Mouse (Mus musculus): ENCODE data around the gene Dcbld2. TPM values are rescaled to one million over a fixed set of nuclear protein-coding genes. Genes with fewer than 3 reads are reported as not detected.

Gene Dcbld2
- polyA plus RNA-seq, 2 experiments, result 0.84 to 2.6 TPM

DNA sequence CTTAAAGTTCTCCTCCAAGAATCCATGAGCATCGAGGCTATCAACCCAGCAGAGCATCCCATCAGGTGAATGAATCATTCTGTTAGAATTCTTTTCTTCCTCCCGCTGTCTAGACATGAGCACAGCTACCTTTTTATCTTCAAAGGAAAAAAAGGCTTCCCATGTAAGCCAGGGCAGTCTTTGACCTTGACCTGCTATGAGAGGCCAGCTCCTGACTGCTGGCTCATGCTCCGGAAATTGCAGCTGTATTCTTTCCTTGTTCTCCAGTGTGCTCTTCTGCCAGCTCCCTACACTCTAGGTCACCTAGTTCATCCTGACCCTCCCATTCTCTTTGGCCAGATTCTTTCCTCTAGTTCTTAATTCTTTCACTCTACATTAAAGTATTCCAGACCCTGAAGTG is 15.2 kb upstream of the Dcbld2 start:
- Histone ChIP-seq H3K27me3 (ENCODE audit: control insufficient read depth, insufficient read depth, low read length) (no peaks in the 10 kb centered on the region), H3K4me2 (ENCODE audit: low read depth) (no peak overlapping the region), H3K9me3 (ENCODE audit: control insufficient read depth, low read length) (no peaks in the 10 kb centered on the region), H3K4me1 (replicated peaks; ENCODE audit: control insufficient read depth in 2 of 2, insufficient read depth in 2 of 2, low read length in 1 of 2) (no peaks in the 10 kb centered on the region), H3K27ac (no peak overlapping the region), H3K9ac (replicated peaks) (no peak overlapping the region), H3K4me3 (ENCODE audit: insufficient read depth in 1 of 2, low read depth in 2 of 2, low read length in 2 of 2) (no peak overlapping the region), H3K36me3 (replicated peaks; ENCODE audit: control insufficient read depth, insufficient read depth, low read depth) (no peaks in the 10 kb centered on the region)
- 66% methylated on average over 3 of the region's 3 CpGs for WGBS (ENCODE audit: insufficient replicate concordance)
- no peak for TF ChIP-seq CTCF (IDR thresholded peaks at IDR 0.05; ENCODE audit: low read depth)
- TF ChIP-seq EP300 (IDR thresholded peaks at IDR 0.05; ENCODE audit: low read depth), result no peak
- no peak for DNase-seq (ENCODE audit: low read depth in 3 of 3, low spot score in 3 of 3)
- no peak for ATAC-seq (ENCODE audit: insufficient read depth)

DNA sequence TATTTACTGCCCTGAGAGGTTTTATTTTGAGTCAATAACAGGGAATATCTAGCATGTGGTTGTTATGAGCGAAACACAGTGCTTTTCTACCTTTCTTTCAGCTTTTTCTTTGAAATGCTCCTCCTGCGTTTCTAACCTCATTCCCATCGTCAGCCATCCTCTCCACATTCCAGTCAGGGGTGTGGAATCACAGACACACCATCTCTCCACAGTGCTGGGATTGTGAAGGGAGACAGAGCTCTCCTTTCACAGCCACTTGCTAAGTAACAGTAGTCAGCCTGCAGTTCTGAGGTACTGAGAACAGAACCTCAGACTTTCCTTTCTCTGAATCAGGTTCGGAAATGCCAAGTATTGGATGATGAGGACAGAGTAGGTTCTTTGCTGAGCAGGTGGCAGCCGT is 14.1 kb upstream of the Dcbld2 start:
- H3K4me3 ChIP-seq (ENCODE audit: insufficient read depth in 1 of 2, low read depth in 2 of 2, low read length in 2 of 2), result no peak overlapping the region
- H3K4me1 ChIP-seq (replicated peaks; ENCODE audit: control insufficient read depth in 2 of 2, insufficient read depth in 2 of 2, low read length in 1 of 2), result no peaks in the 10 kb centered on the region
- no peaks in the 10 kb centered on the region for H3K9me3 ChIP-seq (ENCODE audit: control insufficient read depth, low read length)
- no peak overlapping the region for H3K9ac ChIP-seq (replicated peaks)
- H3K4me2 ChIP-seq (ENCODE audit: low read depth), result no peak overlapping the region
- no peak for TF ChIP-seq EP300 (IDR thresholded peaks at IDR 0.05; ENCODE audit: low read depth)
- no peak for TF ChIP-seq CTCF (IDR thresholded peaks at IDR 0.05; ENCODE audit: low read depth)
- DNase-seq (ENCODE audit: low read depth in 3 of 3, low spot score in 3 of 3) (no peak), ATAC-seq (ENCODE audit: insufficient read depth) (no peak)
- WGBS (ENCODE audit: insufficient replicate concordance), result 55% methylated on average over 5 of the region's 5 CpGs
- H3K36me3 ChIP-seq (replicated peaks; ENCODE audit: control insufficient read depth, insufficient read depth, low read depth), result no peaks in the 10 kb centered on the region
- H3K27me3 ChIP-seq (ENCODE audit: control insufficient read depth, insufficient read depth, low read length), result no peaks in the 10 kb centered on the region
- H3K27ac ChIP-seq, result no peak overlapping the region

DNA sequence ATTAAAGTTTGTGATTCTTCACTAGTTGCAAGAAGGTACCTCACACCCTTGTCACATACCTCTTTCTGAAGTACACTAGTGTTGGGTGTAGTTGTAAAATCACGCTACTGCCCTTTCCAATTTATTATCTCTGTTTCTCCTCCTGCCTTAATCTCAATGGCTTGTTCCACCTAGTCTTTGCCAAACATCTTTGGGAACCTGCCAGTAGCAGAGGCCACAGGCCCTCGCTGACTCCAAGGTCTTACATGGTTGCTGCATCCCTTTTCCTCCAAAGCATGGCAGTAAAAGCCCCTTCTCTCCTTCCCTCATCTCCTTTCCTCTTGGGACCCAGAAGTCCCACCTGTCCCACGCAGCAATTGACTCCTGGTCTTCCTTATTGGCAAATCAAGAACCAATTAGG is 9.6 kb upstream of the Dcbld2 start:
- Histone ChIP-seq H3K27ac (no peak overlapping the region), H3K9me3 (ENCODE audit: control insufficient read depth, low read length) (no peaks in the 10 kb centered on the region), H3K36me3 (replicated peaks; ENCODE audit: control insufficient read depth, insufficient read depth, low read depth) (no peaks in the 10 kb centered on the region), H3K4me1 (replicated peaks; ENCODE audit: control insufficient read depth in 2 of 2, insufficient read depth in 2 of 2, low read length in 1 of 2) (peaks cover 0 to 1% of the 10 kb centered on the region in 2 experiments; a peak in 1 of 4 replicates), H3K4me3 (ENCODE audit: insufficient read depth in 1 of 2, low read depth in 2 of 2, low read length in 2 of 2) (no peak overlapping the region), H3K27me3 (ENCODE audit: control insufficient read depth, insufficient read depth, low read length) (no peaks in the 10 kb centered on the region; the same call in 1 of the 2 replicates), H3K9ac (replicated peaks) (no peak overlapping the region), H3K4me2 (ENCODE audit: low read depth) (no peak overlapping the region)
- ATAC-seq (ENCODE audit: insufficient read depth) (no peak), DNase-seq (ENCODE audit: low read depth in 3 of 3, low spot score in 3 of 3) (no peak)
- no peak for TF ChIP-seq EP300 (IDR thresholded peaks at IDR 0.05; ENCODE audit: low read depth)
- no peak for TF ChIP-seq CTCF (IDR thresholded peaks at IDR 0.05; ENCODE audit: low read depth)
- WGBS (ENCODE audit: insufficient replicate concordance), result 51% methylated on average over 3 of the region's 3 CpGs

DNA sequence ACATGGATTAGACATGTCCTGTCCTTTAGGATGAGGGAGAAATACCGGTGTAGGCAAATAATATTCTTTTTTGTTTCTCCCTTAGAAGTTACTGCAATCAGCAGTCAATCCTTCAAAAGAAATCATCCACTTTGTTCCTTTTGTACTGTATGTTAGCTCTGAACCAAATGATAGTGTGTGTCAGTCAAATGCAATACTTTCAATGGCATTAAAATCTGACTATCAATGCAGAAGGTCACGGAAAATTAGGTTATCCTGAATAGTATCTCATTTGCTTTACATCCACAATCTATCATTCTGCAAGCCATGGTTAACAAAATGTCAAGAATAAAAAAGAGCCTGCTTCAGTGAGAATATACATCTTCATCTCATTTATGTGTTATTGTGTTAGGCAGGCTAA is 7.2 kb upstream of the Dcbld2 start:
- H3K9me3 ChIP-seq (ENCODE audit: control insufficient read depth, low read length), result no peaks in the 10 kb centered on the region
- ATAC-seq (ENCODE audit: insufficient read depth), result no peak
- H3K36me3 ChIP-seq (replicated peaks; ENCODE audit: control insufficient read depth, insufficient read depth, low read depth), result no peaks in the 10 kb centered on the region
- TF ChIP-seq EP300 (IDR thresholded peaks at IDR 0.05; ENCODE audit: low read depth) (no peak), CTCF (IDR thresholded peaks at IDR 0.05; ENCODE audit: low read depth) (no peak)
- H3K27me3 ChIP-seq (ENCODE audit: control insufficient read depth, insufficient read depth, low read length), result peaks cover 3% of the 10 kb centered on the region
- peaks cover 0 to 1% of the 10 kb centered on the region in 2 experiments; a peak in 1 of 4 replicates for H3K4me1 ChIP-seq (replicated peaks; ENCODE audit: control insufficient read depth in 2 of 2, insufficient read depth in 2 of 2, low read length in 1 of 2)
- no peak for DNase-seq (ENCODE audit: low read depth in 3 of 3, low spot score in 3 of 3)
- no peak overlapping the region for H3K4me2 ChIP-seq (ENCODE audit: low read depth)
- WGBS (ENCODE audit: insufficient replicate concordance), result 71% methylated on average over 2 of the region's 2 CpGs
- H3K9ac ChIP-seq (replicated peaks), result no peak overlapping the region
- H3K4me3 ChIP-seq (ENCODE audit: insufficient read depth in 1 of 2, low read depth in 2 of 2, low read length in 2 of 2), result no peak overlapping the region
- H3K27ac ChIP-seq, result no peak overlapping the region

DNA sequence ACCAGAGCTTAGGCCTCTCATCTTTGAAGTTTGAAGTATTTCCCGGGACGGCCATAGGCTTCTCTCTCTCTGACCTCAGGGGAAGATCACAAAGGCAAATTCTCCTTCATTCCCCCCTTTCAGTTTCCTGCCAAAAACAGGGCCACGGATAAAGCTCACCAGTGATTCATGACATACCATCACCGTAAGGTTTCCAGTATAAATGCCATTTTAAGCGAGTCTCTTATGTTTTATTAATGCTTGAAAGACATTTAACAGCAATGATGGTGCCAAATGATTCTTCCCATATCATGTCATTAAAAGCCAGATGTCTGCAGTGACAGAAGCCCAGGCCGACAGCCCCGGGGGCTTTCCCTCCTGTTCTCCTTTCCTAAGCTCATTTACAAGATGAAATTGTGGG is 3.6 kb upstream of the Dcbld2 start:
- DNase-seq (ENCODE audit: low read depth in 3 of 3, low spot score in 3 of 3) (no peak), ATAC-seq (ENCODE audit: insufficient read depth) (no peak)
- Histone ChIP-seq H3K4me1 (replicated peaks; ENCODE audit: control insufficient read depth in 2 of 2, insufficient read depth in 2 of 2, low read length in 1 of 2) (peaks cover 0 to 6% of the 10 kb centered on the region in 2 experiments; a peak in 3 of 4 replicates), H3K9ac (replicated peaks) (no peak overlapping the region), H3K27me3 (ENCODE audit: control insufficient read depth, insufficient read depth, low read length) (peaks cover 15% of the 10 kb centered on the region), H3K36me3 (replicated peaks; ENCODE audit: control insufficient read depth, insufficient read depth, low read depth) (no peaks in the 10 kb centered on the region), H3K9me3 (ENCODE audit: control insufficient read depth, low read length) (no peaks in the 10 kb centered on the region), H3K4me3 (ENCODE audit: insufficient read depth in 1 of 2, low read depth in 2 of 2, low read length in 2 of 2) (no peak overlapping the region), H3K27ac (no peak overlapping the region), H3K4me2 (ENCODE audit: low read depth) (no peak overlapping the region)
- 58% methylated on average over 7 of the region's 7 CpGs for WGBS (ENCODE audit: insufficient replicate concordance)
- TF ChIP-seq CTCF (IDR thresholded peaks at IDR 0.05; ENCODE audit: low read depth), result no peak
- TF ChIP-seq EP300 (IDR thresholded peaks at IDR 0.05; ENCODE audit: low read depth), result no peak

Data from liver, embryonic 14.5 days (tissue).